ENCODE assay signal across 8 mouse cellular contexts in the genomic region with DNA sequence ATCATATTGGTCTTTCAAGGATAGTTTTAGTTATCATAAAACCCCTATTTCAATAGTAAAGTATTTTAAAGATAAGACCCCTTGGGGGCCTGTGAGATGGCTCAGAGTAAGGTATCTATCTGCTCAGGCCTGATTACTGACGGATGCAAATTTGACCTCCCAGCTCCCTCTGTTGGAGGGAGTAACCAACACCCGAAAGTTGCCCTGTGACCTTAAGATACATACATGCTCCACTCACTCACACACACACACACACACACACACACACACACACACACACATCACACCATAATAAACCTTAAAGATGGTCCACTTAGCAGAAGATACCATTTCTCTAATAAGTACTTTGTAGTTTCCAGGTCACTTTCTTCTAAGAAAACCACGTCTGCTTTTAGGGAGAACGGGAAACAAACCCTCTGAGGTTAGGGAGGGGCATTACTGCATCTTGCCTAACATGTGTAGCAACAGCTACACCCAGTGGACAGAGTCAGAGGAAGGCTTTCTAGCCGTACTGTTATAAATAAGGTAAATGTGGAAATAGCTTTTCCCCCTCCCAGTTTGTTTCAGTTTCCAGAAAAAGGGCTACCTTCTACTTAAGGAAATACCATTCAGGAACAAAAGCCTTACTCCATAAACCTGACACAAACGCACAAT. TPM values are rescaled to one million over a fixed set of nuclear protein-coding genes. Genes with fewer than 3 reads are reported as not detected.
A peak's percentile ranks its signal among the peaks of the same experiment; 100 is the strongest.
DNase-seq lines count a peak whose midpoint lies in the region; ATAC-seq and TF ChIP-seq lines count a peak whose summit lies in the region.

No protein-coding gene starts in this region.

- H3K79me2 ChIP-seq in CH12.LX (replicated peaks; ENCODE audit: control insufficient read depth, extremely low read depth, insufficient read depth, poor library complexity, severe bottlenecking): no peaks in the 10 kb centered on the region

- in situ Hi-C loops in CH12.LX (cut with MboI; ENCODE audit: low pct_ligation_motif_present, low pct_unique_long_range_greater_than_20kb, low sequenced_read_pairs): loop anchor here (25.0 kb wide), 1 partner anchor 399 kb away; no protein-coding TSS in a partner anchor

- ATAC-seq in hindbrain, embryonic 14.5 days (ENCODE audit: low FRiP score): peak; percentile 51; the same call in 1 of the 2 replicates
- no peak for ATAC-seq in cerebellum, adult (ENCODE audit: insufficient number of reproducible peaks, low FRiP score, low TSS enrichment)

- no peaks in the 10 kb centered on the region for H3K9me3 ChIP-seq in CH12.LX (replicated peaks; ENCODE audit: low read length)
- no peaks in the 10 kb centered on the region for H3K9me3 ChIP-seq in hindbrain, embryonic 14.5 days (ENCODE audit: control insufficient read depth, low read length)

- TF ChIP-seq RAD21 in CH12.LX (IDR thresholded peaks at IDR 0.05; ENCODE audit: low read depth, low read length): peak; percentile 89

- no peak for TF ChIP-seq POLR2A in CH12.LX (IDR thresholded peaks at IDR 0.05; ENCODE audit: low read depth, low read length)
- no peak for TF ChIP-seq POLR2A in lung, adult 2 months (IDR thresholded peaks at IDR 0.05; ENCODE audit: borderline replicate concordance, extremely low read depth, low read depth, low read length)

- H3K27ac ChIP-seq in CH12.LX (ENCODE audit: insufficient read depth, low read depth): no peak overlapping the region
- no peak overlapping the region for H3K27ac ChIP-seq in hindbrain, embryonic 14.5 days

- no peak overlapping the region for H3K4me3 ChIP-seq in CH12.LX (replicated peaks in 1 of 3; ENCODE audit: low read depth in 2 of 3, low read length in 2 of 3, poor library complexity in 1 of 3)
- no peak overlapping the region for H3K4me3 ChIP-seq in hindbrain, embryonic 14.5 days (replicated peaks; ENCODE audit: low read length)
- H3K4me3 ChIP-seq in lung, adult 2 months (replicated peaks; ENCODE audit: extremely low read depth, low read depth, low read length): no peak overlapping the region

- H3K9ac ChIP-seq in CH12.LX (ENCODE audit: insufficient read depth, low read depth): no peak overlapping the region
- H3K9ac ChIP-seq in hindbrain, embryonic 14.5 days: no peak overlapping the region

- H3K36me3 ChIP-seq in CH12.LX (replicated peaks in 1 of 2; ENCODE audit: control insufficient read depth in 1 of 2, insufficient read depth in 1 of 2, low read length in 1 of 2): peaks cover 27 to 44% of the 10 kb centered on the region in 2 experiments
- H3K36me3 ChIP-seq in hindbrain, embryonic 14.5 days (replicated peaks; ENCODE audit: control insufficient read depth, insufficient read depth): peaks cover 29% of the 10 kb centered on the region

- TF ChIP-seq EP300 in CH12.LX (IDR thresholded peaks at IDR 0.05; ENCODE audit: low read length): no peak

- TF ChIP-seq CTCF in CH12.LX (conservative IDR thresholded peaks at IDR 0.05 in 1 of 2, IDR thresholded peaks at IDR 0.05 in 1 of 2; ENCODE audit: low read depth in 2 of 2, low read length in 2 of 2): peak; percentile 82 to 84
- peak; percentile 33; the same call in 1 of the 2 replicates for TF ChIP-seq CTCF in lung, adult 2 months (IDR thresholded peaks at IDR 0.05; ENCODE audit: insufficient read depth, low read length)

- dilution Hi-C loops in CH12.LX (cut with MboI; ENCODE audit: extremely low pct_ligation_motif_present, extremely low pct_unique_long_range_greater_than_20kb, low sequenced_read_pairs): no loop called here

- peaks cover 6 to 35% of the 10 kb centered on the region in 2 experiments for H3K4me1 ChIP-seq in CH12.LX (ENCODE audit: control insufficient read depth in 1 of 2, insufficient read depth in 2 of 2)
- H3K4me1 ChIP-seq in hindbrain, embryonic 14.5 days (replicated peaks; ENCODE audit: control insufficient read depth, insufficient read depth, low read length): no peaks in the 10 kb centered on the region
- peaks cover 3% of the 10 kb centered on the region; the same call in 1 of the 2 replicates for H3K4me1 ChIP-seq in lung, adult 2 months (ENCODE audit: control insufficient read depth, insufficient read depth, low read length)

- peak overlapping the region; percentile 60; the same call in 1 of the 2 replicates for H3K4me2 ChIP-seq in CH12.LX (ENCODE audit: insufficient read depth, low read depth, poor library complexity, severe bottlenecking)
- no peak overlapping the region for H3K4me2 ChIP-seq in hindbrain, embryonic 14.5 days (replicated peaks)

- WGBS in hindbrain, embryonic 14.5 days: 47% methylated on average over 6 of the region's 6 CpGs
- 20% methylated on average over 6 of the region's 6 CpGs for WGBS in lung, adult 2 months

- DNase-seq in gastrocnemius, postnatal 10 days: peak; percentile 28
- DNase-seq in gastrocnemius, adult 8-10 months (ENCODE audit: low spot score in 2 of 2): no peak
- DNase-seq in CH12.LX (ENCODE audit: extremely low read depth): peak; percentile 80
- peak; percentile 25 for DNase-seq in c-Kit-positive CD71-positive TER-119-negative erythroid progenitor cells, embryonic 14.5 days (ENCODE audit: low read depth)
- DNase-seq in hindbrain, embryonic 14.5 days (ENCODE audit: low spot score): peak; percentile 80
- no peak for DNase-seq in lung, adult 2 months
- peak; percentile 36 for DNase-seq in right cerebral cortex, postnatal 25 days

- no peaks in the 10 kb centered on the region for H3K27me3 ChIP-seq in CH12.LX (replicated peaks)
- no peaks in the 10 kb centered on the region for H3K27me3 ChIP-seq in hindbrain, embryonic 14.5 days (ENCODE audit: control insufficient read depth, insufficient read depth, low read length)

TF ChIP-seq in CH12.LX, 34 proteins besides CTCF, POLR2A, EP300 and RAD21:
- TF ChIP-seq ZNF384 (IDR thresholded peaks at IDR 0.05; ENCODE audit: low read depth, low read length): no peak
- TF ChIP-seq CHD1 (IDR thresholded peaks at IDR 0.05; ENCODE audit: low read depth, low read length): no peak
- no peak for TF ChIP-seq MAFK (IDR thresholded peaks at IDR 0.05; ENCODE audit: insufficient replicate concordance, low read length)
- no peak for TF ChIP-seq USF1 (IDR thresholded peaks at IDR 0.05; ENCODE audit: low read depth, low read length)
- TF ChIP-seq SMC3 (IDR thresholded peaks at IDR 0.05; ENCODE audit: low read depth, low read length): peak; percentile 75
- TF ChIP-seq E2F4 (IDR thresholded peaks at IDR 0.05; ENCODE audit: insufficient replicate concordance, low read depth, low read length): no peak
- TF ChIP-seq ELF1 (IDR thresholded peaks at IDR 0.05; ENCODE audit: low read depth, low read length): no peak
- TF ChIP-seq MAZ (IDR thresholded peaks at IDR 0.05; ENCODE audit: low read depth, low read length): peak; percentile 88
- TF ChIP-seq MEF2A (IDR thresholded peaks at IDR 0.05; ENCODE audit: borderline replicate concordance, low read depth, low read length): no peak
- TF ChIP-seq SIN3A (IDR thresholded peaks at IDR 0.05; ENCODE audit: low read length): no peak
- TF ChIP-seq KAT2A (IDR thresholded peaks at IDR 0.05; ENCODE audit: insufficient replicate concordance, low read length): no peak
- TF ChIP-seq POLR2AphosphoS2 (IDR thresholded peaks at IDR 0.05; ENCODE audit: low read depth, low read length): no peak
- TF ChIP-seq JUND (conservative IDR thresholded peaks at IDR 0.05; ENCODE audit: low read depth, low read length): no peak
- TF ChIP-seq USF2 (conservative IDR thresholded peaks at IDR 0.05; ENCODE audit: low read depth, low read length): no peak
- TF ChIP-seq IRF4 (IDR thresholded peaks at IDR 0.05; ENCODE audit: low read depth, low read length): peak; percentile 3
- TF ChIP-seq MAX (IDR thresholded peaks at IDR 0.05; ENCODE audit: low read length): no peak
- TF ChIP-seq MXI1 (IDR thresholded peaks at IDR 0.05; ENCODE audit: low read depth, low read length): no peak
- TF ChIP-seq ZKSCAN1 (IDR thresholded peaks at IDR 0.05; ENCODE audit: borderline replicate concordance, low read depth, low read length): no peak
- no peak for TF ChIP-seq GABPA (IDR thresholded peaks at IDR 0.05; ENCODE audit: insufficient replicate concordance, low read depth, low read length)
- no peak for TF ChIP-seq CHD2 (IDR thresholded peaks at IDR 0.05; ENCODE audit: low read length)
- no peak for TF ChIP-seq JUN (IDR thresholded peaks at IDR 0.05; ENCODE audit: insufficient read depth, low read depth, low read length)
- TF ChIP-seq MYC (IDR thresholded peaks at IDR 0.05; ENCODE audit: low read depth, low read length): no peak

RNA-seq across cellular contexts. Expression of a gene that starts 15.2 kb away (rescaled TPM):
- 10 to 100 TPM; 29.4 to 37.8 TPM for total RNA-seq in gastrocnemius, postnatal 10 days (2021)
- total RNA-seq in gastrocnemius, adult 8-10 months (2022): 10 to 100 TPM; 33.8 to 41.8 (median 37.5) TPM
- total RNA-seq in CH12.LX (2012; rRNA removed) (37.8 and 46.5 TPM in 2 replicates), CH12.LX (2014; rRNA removed) (32.6 and 36.0 TPM in 2 replicates)
- 92.0 and 93.1 TPM in 2 replicates for polyA plus RNA-seq in CH12.LX (2012; ENCODE audit: insufficient read length, low read depth)
- polyA plus RNA-seq in hindbrain, embryonic 14.5 days (2014; fragmentation: Nextera tagmentation; extraction: Ambion mirVana): 9.9 and 10.4 TPM in 2 replicates
- polyA plus RNA-seq in lung, adult 2 months (2012; rRNA removed): 7.6 and 12.4 TPM in 2 replicates

Comparison
In these comparisons a context has a peak if more than half of its experiments do, and no peak if none do; other contexts are left out.
1. DNase-seq: peak in gastrocnemius, postnatal 10 days (single experiment), CH12.LX (single experiment), c-Kit-positive CD71-positive TER-119-negative erythroid progenitor cells, embryonic 14.5 days (single experiment), hindbrain, embryonic 14.5 days (single experiment) and right cerebral cortex, postnatal 25 days (single experiment); none in gastrocnemius, adult 8-10 months (0 of 2) and lung, adult 2 months (single experiment).